Mouse (Mus musculus) C2C12 (cell line): ENCODE results near the gene Tmcc3.

Experiments
- CEBPB ChIP-seq: IDR thresholded peaks from one replicate; pipeline ENCODE4 v1.6.1; 2011; ENCODE audit warnings: low read depth, mild to moderate bottlenecking, control low read depth, moderate library complexity
- CTCF ChIP-seq: IDR thresholded peaks from one replicate; pipeline ENCODE4 v1.5.1; 2011; ENCODE audit not compliant: control insufficient read depth, insufficient read depth, insufficient read length
- MAX ChIP-seq: IDR thresholded peaks from one replicate; pipeline ENCODE4 v1.6.1; 2011; ENCODE audit warnings: mild to moderate bottlenecking, control low read depth
- MYOD1 ChIP-seq: IDR thresholded peaks from one replicate; pipeline ENCODE4 v1.6.1; 2011; ENCODE audit warnings: low read depth; ENCODE audit not compliant: control insufficient read depth, insufficient read length
- MYOG ChIP-seq: IDR thresholded peaks from one replicate; pipeline ENCODE4 v1.6.1; 2011; ENCODE audit not compliant: control insufficient read depth, insufficient read length; ENCODE audit errors: extremely low read depth
- USF1 ChIP-seq: IDR thresholded peaks from one replicate; pipeline ENCODE4 v1.6.1; 2011; ENCODE audit warnings: low read depth, mild to moderate bottlenecking, control low read depth, moderate library complexity

DNA sequence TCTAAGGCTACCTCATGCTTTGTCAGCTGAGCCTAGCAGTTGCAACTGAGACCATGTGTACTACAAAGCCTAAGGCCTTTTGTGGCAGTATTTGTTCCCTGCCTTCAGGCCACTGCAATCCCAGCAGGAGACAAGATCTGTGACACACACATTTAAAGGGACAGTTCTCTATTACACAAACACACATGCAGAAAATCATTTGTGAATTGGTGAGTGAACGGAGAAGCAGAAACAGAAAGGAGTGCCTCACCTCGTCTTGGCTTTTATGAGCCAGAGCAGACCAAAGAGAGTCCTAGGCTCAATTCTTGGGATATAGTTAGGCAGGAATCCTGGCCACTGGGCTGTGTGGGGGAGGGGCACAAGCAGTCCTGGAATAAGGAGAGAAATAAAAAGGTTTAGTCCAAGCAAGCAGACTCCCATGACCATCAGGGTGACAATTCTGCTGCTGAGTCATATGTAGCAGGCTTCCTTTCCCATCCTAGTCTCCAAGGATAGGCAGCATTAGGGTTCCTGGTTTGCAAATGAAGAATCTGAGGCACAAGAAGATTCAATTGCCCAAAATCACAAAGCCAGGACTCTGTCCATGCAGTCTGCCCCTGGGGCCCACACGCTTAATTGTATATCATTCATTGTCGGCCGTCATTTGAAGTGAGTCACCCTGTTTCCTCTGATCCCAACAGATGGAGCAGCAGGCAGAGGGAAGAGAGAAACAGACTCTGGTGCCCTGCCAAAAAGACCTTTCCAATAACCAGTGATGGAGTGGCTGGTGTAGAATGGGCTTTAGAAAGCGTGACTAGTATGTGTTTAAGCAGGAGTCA is 16.6 kb upstream of the Tmcc3 start:
- TF ChIP-seq CTCF: no peak
- no peak for TF ChIP-seq USF1
- TF ChIP-seq CEBPB: no peak
- TF ChIP-seq MAX: no peak
- no peak for TF ChIP-seq MYOD1
- no peak for TF ChIP-seq MYOG
